Mouse (Mus musculus): ENCODE measurements around the gene Grk6. TPM values are rescaled to one million over a fixed set of nuclear protein-coding genes. Genes with fewer than 3 reads are reported as not detected.

Grk6 gene
- polyA plus RNA-seq, 1 experiment = 75.3 TPM

GRCm38 (mm10) chr13:55462965-55463364 is 18.1 kb downstream of the Grk6 start:
- Histone ChIP-seq H3K27ac (ENCODE audit: insufficient read depth, low read length) (no peak overlapping the region), H3K4me3 (ENCODE audit: insufficient read depth, low read length) (no peak overlapping the region), H3K4me1 (ENCODE audit: control insufficient read depth, insufficient read depth, low read length) (peaks cover 5% of the 10 kb centered on the region)
- TF ChIP-seq POLR2A (IDR thresholded peaks at IDR 0.05; ENCODE audit: extremely low read depth, insufficient read depth, low read length) (no peak), CTCF (IDR thresholded peaks at IDR 0.05; ENCODE audit: extremely low read depth, insufficient read depth, low read length) (no peak)

- no peak for TF ChIP-seq POLR2A (IDR thresholded peaks at IDR 0.05; ENCODE audit: extremely low read depth, insufficient read depth, low read length)
- no peak for TF ChIP-seq CTCF (IDR thresholded peaks at IDR 0.05; ENCODE audit: extremely low read depth, insufficient read depth, low read length)
- Histone ChIP-seq H3K4me3 (ENCODE audit: insufficient read depth, low read length) (peak overlapping the region; percentile 85), H3K4me1 (ENCODE audit: control insufficient read depth, insufficient read depth, low read length) (peaks cover 8% of the 10 kb centered on the region), H3K27ac (ENCODE audit: insufficient read depth, low read length) (peak overlapping the region; percentile 79)
Measured at GRCm38 (mm10) chr13:55463399-55464026, 18.6 kb downstream of the Grk6 start.

GRCm38 (mm10) chr13:55464027-55464884 is 19.4 kb downstream of the Grk6 start, which contains the start of gene Prr7:
Gene Prr7 (plus strand): TSS chr13:55464267.
- TF ChIP-seq POLR2A (IDR thresholded peaks at IDR 0.05; ENCODE audit: extremely low read depth, insufficient read depth, low read length) = peak; percentile 65; the same call in 1 of the 2 replicates
- no peak for TF ChIP-seq CTCF (IDR thresholded peaks at IDR 0.05; ENCODE audit: extremely low read depth, insufficient read depth, low read length)
- H3K4me1 ChIP-seq (ENCODE audit: control insufficient read depth, insufficient read depth, low read length) = peaks cover 11% of the 10 kb centered on the region
- peak within 1 kb of the TSS; percentile 85 for H3K4me3 ChIP-seq (ENCODE audit: insufficient read depth, low read length)
- peak within 1 kb of the TSS; percentile 100 for H3K27ac ChIP-seq (ENCODE audit: insufficient read depth, low read length)

- Histone ChIP-seq H3K27ac (ENCODE audit: insufficient read depth, low read length) (peak overlapping the region; percentile 100), H3K4me3 (ENCODE audit: insufficient read depth, low read length) (peak overlapping the region; percentile 85), H3K4me1 (ENCODE audit: control insufficient read depth, insufficient read depth, low read length) (peaks cover 14% of the 10 kb centered on the region)
- TF ChIP-seq POLR2A (IDR thresholded peaks at IDR 0.05; ENCODE audit: extremely low read depth, insufficient read depth, low read length) = no peak
- no peak for TF ChIP-seq CTCF (IDR thresholded peaks at IDR 0.05; ENCODE audit: extremely low read depth, insufficient read depth, low read length)
Measured at GRCm38 (mm10) chr13:55465184-55465583, 20.3 kb downstream of the Grk6 start.

GRCm38 (mm10) chr13:55465830-55466440 is 21.1 kb downstream of the Grk6 start:
- Histone ChIP-seq H3K4me3 (ENCODE audit: insufficient read depth, low read length) (peak overlapping the region; percentile 85), H3K4me1 (ENCODE audit: control insufficient read depth, insufficient read depth, low read length) (peaks cover 14% of the 10 kb centered on the region), H3K27ac (ENCODE audit: insufficient read depth, low read length) (peak overlapping the region; percentile 100)
- TF ChIP-seq POLR2A (IDR thresholded peaks at IDR 0.05; ENCODE audit: extremely low read depth, insufficient read depth, low read length) = no peak
- TF ChIP-seq CTCF (IDR thresholded peaks at IDR 0.05; ENCODE audit: extremely low read depth, insufficient read depth, low read length) = no peak

GRCm38 (mm10) chr13:55468851-55469560 is 24.1 kb downstream of the Grk6 start:
- Histone ChIP-seq H3K4me1 (ENCODE audit: control insufficient read depth, insufficient read depth, low read length) (peaks cover 13% of the 10 kb centered on the region), H3K4me3 (ENCODE audit: insufficient read depth, low read length) (no peak overlapping the region), H3K27ac (ENCODE audit: insufficient read depth, low read length) (no peak overlapping the region)
- TF ChIP-seq POLR2A (IDR thresholded peaks at IDR 0.05; ENCODE audit: extremely low read depth, insufficient read depth, low read length) = no peak
- no peak for TF ChIP-seq CTCF (IDR thresholded peaks at IDR 0.05; ENCODE audit: extremely low read depth, insufficient read depth, low read length)

GRCm38 (mm10) chr13:55470372-55470771 is 25.5 kb downstream of the Grk6 start:
- H3K27ac ChIP-seq (ENCODE audit: insufficient read depth, low read length) = no peak overlapping the region
- H3K4me3 ChIP-seq (ENCODE audit: insufficient read depth, low read length) = no peak overlapping the region; the same call in 1 of the 2 replicates
- TF ChIP-seq CTCF (IDR thresholded peaks at IDR 0.05; ENCODE audit: extremely low read depth, insufficient read depth, low read length) (no peak), POLR2A (IDR thresholded peaks at IDR 0.05; ENCODE audit: extremely low read depth, insufficient read depth, low read length) (no peak)
- peaks cover 15% of the 10 kb centered on the region for H3K4me1 ChIP-seq (ENCODE audit: control insufficient read depth, insufficient read depth, low read length)

GRCm38 (mm10) chr13:55471156-55471818 is 26.4 kb downstream of the Grk6 start:
- H3K27ac ChIP-seq (ENCODE audit: insufficient read depth, low read length) = peak overlapping the region; percentile 91
- H3K4me1 ChIP-seq (ENCODE audit: control insufficient read depth, insufficient read depth, low read length) = peaks cover 15% of the 10 kb centered on the region
- TF ChIP-seq CTCF (IDR thresholded peaks at IDR 0.05; ENCODE audit: extremely low read depth, insufficient read depth, low read length) (peak; percentile 44), POLR2A (IDR thresholded peaks at IDR 0.05; ENCODE audit: extremely low read depth, insufficient read depth, low read length) (no peak)
- peak overlapping the region; percentile 48 for H3K4me3 ChIP-seq (ENCODE audit: insufficient read depth, low read length)

All from cortical plate, adult 2 months (tissue).